Mouse (Mus musculus) hindbrain, embryonic 13.5 days (tissue): ENCODE measurements at regions not wholly inside any gene's neighbourhood (a gene's known extent, or its start where the extent isn't known, plus 50 kb on each side); places are given as distances from the start of the nearest gene placed in this dataset.
"Not testable (repeated sequence)": the region's sequence is repeated elsewhere in the genome, so short reads cannot be mapped to it uniquely, and the experiment has no call there.

Experiments
- ATAC-seq: fragments of 200-750 bp; cut with Nextera tagmentation; 2 replicates; pipeline ENCODE4 v1.8.0; 2017; ENCODE audit warnings: moderate TSS enrichment; ENCODE audit not compliant: low FRiP score
- H3K27ac ChIP-seq: fragments of 300-500 bp; sonication (generic); 2 replicates; pipeline ENCODE4 v1.5.1; 2015; ENCODE audit warnings: inconsistent platforms, mild to moderate bottlenecking, moderate library complexity
- H3K27me3 ChIP-seq: fragments of 300-500 bp; sonication (generic); 2 replicates; pipeline ENCODE4 v1.6.1; 2015; ENCODE audit warnings: mild to moderate bottlenecking, inconsistent platforms
- H3K36me3 ChIP-seq: fragments of 300-500 bp; sonication (generic); 2 replicates; pipeline ENCODE4 v1.6.1; 2015; ENCODE audit warnings: mild to moderate bottlenecking, inconsistent platforms
- H3K4me1 ChIP-seq: fragments of 300-500 bp; sonication (generic); replicated peaks from 2 replicates; pipeline ENCODE4 v1.6.1; 2015; ENCODE audit warnings: inconsistent platforms
- H3K4me2 ChIP-seq: fragments of 300-500 bp; sonication (generic); 2 replicates; pipeline ENCODE4 v1.6.1; 2015; ENCODE audit warnings: inconsistent platforms, mild to moderate bottlenecking, moderate library complexity
- H3K4me3 ChIP-seq: fragments of 300-500 bp; sonication (generic); 2 replicates; pipeline ENCODE4 v1.5.1; 2015; ENCODE audit warnings: mild to moderate bottlenecking, inconsistent platforms
- H3K9ac ChIP-seq: fragments of 300-500 bp; sonication (generic); 2 replicates; pipeline ENCODE4 v1.6.1; 2015; ENCODE audit warnings: mild to moderate bottlenecking, inconsistent platforms
- H3K9me3 ChIP-seq: fragments of 300-500 bp; sonication (generic); 2 replicates; pipeline ENCODE4 v1.6.1; 2016; ENCODE audit warnings: inconsistent platforms
- WGBS: fragments of 180-500 bp; shearing (Covaris S2); methylation state at CpG from one replicate; pipeline ENCODE4 v1.1.7; 2015; 5-methylcytosine and 5-hydroxymethylcytosine counted together

DNA sequence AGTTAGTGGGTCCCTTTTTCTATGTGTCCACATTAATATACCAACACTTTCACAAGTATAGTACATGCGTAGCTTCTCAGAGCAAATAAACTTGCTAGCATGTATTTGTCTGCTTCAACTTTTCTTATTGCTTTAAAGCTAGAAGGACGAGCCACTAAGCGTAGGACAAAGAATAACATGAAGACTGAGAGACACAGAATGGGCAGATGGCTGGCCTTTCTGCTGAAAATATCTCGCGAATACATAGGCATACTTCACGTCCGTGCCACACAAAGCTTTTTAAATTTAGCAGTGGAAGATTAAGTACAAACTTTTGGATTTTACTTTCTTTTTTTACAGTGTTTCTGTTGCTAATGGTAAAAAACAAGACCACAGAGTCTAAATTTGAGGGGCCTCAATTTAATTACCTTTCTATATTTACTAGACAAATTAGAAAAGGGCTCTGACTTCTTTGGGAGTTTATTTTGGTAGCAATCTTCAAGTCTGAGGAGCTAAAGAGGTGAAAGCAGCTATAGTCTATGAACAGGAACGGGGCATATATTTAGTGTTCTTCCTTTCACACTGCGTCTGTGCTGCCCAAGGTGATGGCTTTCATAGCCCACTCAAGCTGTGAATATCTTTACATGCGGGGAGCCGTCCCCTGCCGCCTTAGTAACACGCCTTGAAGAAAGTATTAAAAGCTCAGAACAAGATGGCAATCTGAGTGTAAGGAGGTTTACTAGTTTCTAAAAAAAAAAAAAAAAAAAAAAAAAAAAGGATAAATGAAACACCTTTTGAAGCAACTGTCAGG, 145.7 kb upstream of the Nwd2 start:
- H3K36me3 ChIP-seq, result no peaks in the 10 kb centered on the region
- H3K27me3 ChIP-seq, result no peaks in the 10 kb centered on the region
- no peak overlapping the region for H3K4me3 ChIP-seq
- H3K4me1 ChIP-seq, result no peaks in the 10 kb centered on the region
- WGBS, result 92% methylated on average over 13 of the region's 13 CpGs
- H3K4me2 ChIP-seq, result no peak overlapping the region
- no peaks in the 10 kb centered on the region for H3K9me3 ChIP-seq
- no peak overlapping the region for H3K27ac ChIP-seq
- no peak overlapping the region for H3K9ac ChIP-seq
- ATAC-seq, result no peak

- H3K4me1 ChIP-seq, result peaks cover 3% of the 10 kb centered on the region; the same call in 1 of the 2 replicates
- no peaks in the 10 kb centered on the region for H3K27me3 ChIP-seq
- 26% methylated on average over 7 of the region's 7 CpGs for WGBS
- H3K36me3 ChIP-seq, result no peaks in the 10 kb centered on the region
- ATAC-seq, result no peak
- H3K27ac ChIP-seq, result no peak overlapping the region
- H3K9ac ChIP-seq, result no peak overlapping the region
- H3K4me2 ChIP-seq, result no peak overlapping the region
- H3K4me3 ChIP-seq, result no peak overlapping the region
- no peaks in the 10 kb centered on the region for H3K9me3 ChIP-seq
Observed at GRCm38 (mm10) chr5:63534197-63534596, 114.7 kb upstream of the Nwd2 start.

DNA sequence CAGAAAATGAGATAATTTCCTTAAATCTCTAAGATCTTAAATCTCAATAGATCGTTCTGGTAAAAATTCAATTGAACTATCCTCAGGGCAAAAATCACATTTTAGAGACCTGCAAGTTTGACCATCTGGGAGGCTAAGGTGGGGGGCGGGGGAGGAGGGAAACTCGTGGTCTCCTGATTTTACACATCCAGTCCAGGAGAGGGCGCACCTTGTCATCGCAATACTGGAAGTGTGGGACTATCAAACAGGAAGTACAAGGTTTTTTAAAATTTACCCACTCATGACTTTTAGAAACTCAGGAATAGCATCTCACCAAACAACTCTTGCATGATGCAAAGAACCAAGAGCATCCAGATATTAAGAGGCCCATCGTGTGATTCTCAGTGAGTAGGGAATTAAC, 108.4 kb upstream of the Nwd2 start:
- 86% methylated on average over 6 of the region's 6 CpGs for WGBS
- H3K27ac ChIP-seq, result no peak overlapping the region

GRCm38 (mm10) chr5:63545482-63545881, 103.4 kb upstream of the Nwd2 start:
- no peaks in the 10 kb centered on the region for H3K9me3 ChIP-seq
- no peaks in the 10 kb centered on the region for H3K4me1 ChIP-seq
- 94% methylated on average over 2 of the region's 2 CpGs for WGBS
- H3K27me3 ChIP-seq, result no peaks in the 10 kb centered on the region
- ATAC-seq, result no peak
- H3K9ac ChIP-seq, result no peak overlapping the region
- no peak overlapping the region for H3K27ac ChIP-seq
- no peak overlapping the region for H3K4me3 ChIP-seq
- no peaks in the 10 kb centered on the region for H3K36me3 ChIP-seq
- no peak overlapping the region for H3K4me2 ChIP-seq

More for the DNA sequence above, 108.4 kb upstream of the Nwd2 start:
- no peak overlapping the region for H3K9ac ChIP-seq
- no peak for ATAC-seq
- H3K4me2 ChIP-seq, result no peak overlapping the region
- no peaks in the 10 kb centered on the region for H3K36me3 ChIP-seq
- H3K4me3 ChIP-seq, result no peak overlapping the region
- no peaks in the 10 kb centered on the region for H3K27me3 ChIP-seq
- no peaks in the 10 kb centered on the region for H3K9me3 ChIP-seq
- H3K4me1 ChIP-seq, result no peaks in the 10 kb centered on the region

DNA sequence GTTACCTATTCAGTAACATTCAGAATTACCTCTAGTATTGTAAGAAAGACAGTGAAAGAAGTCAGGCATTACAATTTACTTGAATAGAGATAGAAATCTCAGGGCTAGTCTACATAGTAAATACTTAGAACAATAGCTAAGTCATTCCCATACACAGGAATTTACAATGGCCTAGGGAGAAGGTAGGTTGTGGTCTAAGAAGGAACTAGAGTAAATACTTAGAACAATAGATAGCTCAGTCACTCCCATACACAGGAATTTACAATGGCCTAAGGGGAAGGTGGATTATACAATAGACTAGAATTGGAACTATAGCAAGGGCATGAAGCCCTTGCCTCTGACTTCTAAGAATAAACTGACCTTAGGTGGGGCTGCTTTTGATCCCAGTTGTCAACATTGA, 83.0 kb upstream of the Nwd2 start:
- not testable (repeated sequence) for H3K4me1 ChIP-seq, H3K4me3 ChIP-seq, H3K9ac ChIP-seq, ATAC-seq, H3K36me3 ChIP-seq, H3K9me3 ChIP-seq, H3K27me3 ChIP-seq, H3K27ac ChIP-seq, H3K4me2 ChIP-seq

GRCm38 (mm10) chr5:63575401-63575800, 73.5 kb upstream of the Nwd2 start:
- ATAC-seq, result no peak
- WGBS, result 89% methylated on average over 1 of the region's 1 CpGs
- Histone ChIP-seq H3K27ac (no peak overlapping the region), H3K27me3 (no peaks in the 10 kb centered on the region), H3K4me3 (no peak overlapping the region), H3K9ac (no peak overlapping the region), H3K4me1 (no peaks in the 10 kb centered on the region), H3K9me3 (no peaks in the 10 kb centered on the region), H3K36me3 (no peaks in the 10 kb centered on the region), H3K4me2 (no peak overlapping the region)

DNA sequence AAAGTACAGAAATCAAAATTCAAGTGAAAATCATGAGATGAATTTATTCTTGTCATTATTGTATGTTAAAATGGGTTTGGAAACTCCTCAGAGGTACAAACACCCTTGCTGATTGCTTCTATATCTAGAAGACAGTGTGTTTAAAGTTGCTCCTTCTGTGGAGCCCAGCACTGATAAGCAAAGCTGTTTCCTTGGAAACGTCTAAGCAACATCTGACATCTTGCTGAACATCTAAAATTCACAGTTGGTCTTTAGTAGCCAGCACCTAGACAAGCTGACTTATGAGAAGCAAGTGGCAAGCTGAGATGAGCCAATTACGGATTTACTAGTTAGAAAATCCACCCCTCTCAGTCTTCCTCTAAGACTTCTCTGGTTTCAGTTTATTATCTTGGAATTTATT, 69.5 kb upstream of the Nwd2 start:
- 74% methylated on average over 2 of the region's 2 CpGs for WGBS
- no peaks in the 10 kb centered on the region for H3K9me3 ChIP-seq
- H3K4me1 ChIP-seq, result no peaks in the 10 kb centered on the region
- no peak overlapping the region for H3K27ac ChIP-seq
- H3K4me3 ChIP-seq, result no peak overlapping the region
- no peak for ATAC-seq
- H3K36me3 ChIP-seq, result no peaks in the 10 kb centered on the region
- no peak overlapping the region for H3K9ac ChIP-seq
- H3K4me2 ChIP-seq, result no peak overlapping the region
- no peaks in the 10 kb centered on the region for H3K27me3 ChIP-seq

- Histone ChIP-seq H3K27ac (no peak overlapping the region), H3K9me3 (no peaks in the 10 kb centered on the region), H3K36me3 (no peaks in the 10 kb centered on the region), H3K4me1 (no peaks in the 10 kb centered on the region), H3K4me3 (no peak overlapping the region), H3K27me3 (no peaks in the 10 kb centered on the region), H3K9ac (no peak overlapping the region), H3K4me2 (no peak overlapping the region)
- ATAC-seq, result no peak
- 90% methylated on average over 4 of the region's 4 CpGs for WGBS
Observed at GRCm38 (mm10) chr5:63587051-63587450, 61.9 kb upstream of the Nwd2 start.

DNA sequence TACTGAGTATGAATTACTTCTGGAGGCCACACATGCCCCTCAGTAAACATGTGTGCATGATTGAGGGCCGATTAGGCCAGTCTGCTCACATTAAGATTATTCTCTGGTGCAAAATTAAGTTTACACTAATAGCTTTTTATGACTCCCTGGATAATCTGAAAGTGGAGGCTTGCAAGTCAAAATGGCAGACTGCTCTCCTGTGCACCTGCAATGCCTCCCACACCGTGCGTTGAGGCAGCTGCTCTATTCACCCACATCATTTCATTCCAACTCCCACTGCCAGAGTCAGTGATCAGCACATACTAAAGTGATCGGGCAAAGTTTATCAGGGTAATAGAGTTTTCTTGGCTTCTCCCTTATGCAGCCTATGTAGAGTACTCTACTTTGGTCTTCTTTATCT, 61.0 kb upstream of the Nwd2 start:
- H3K9me3 ChIP-seq, result no peaks in the 10 kb centered on the region
- no peak for ATAC-seq

More for the DNA sequence above, 61.0 kb upstream of the Nwd2 start:
- Histone ChIP-seq H3K36me3 (no peaks in the 10 kb centered on the region), H3K4me3 (no peak overlapping the region), H3K27ac (no peak overlapping the region), H3K4me1 (no peaks in the 10 kb centered on the region), H3K4me2 (no peak overlapping the region), H3K27me3 (no peaks in the 10 kb centered on the region), H3K9ac (no peak overlapping the region)
- 77% methylated on average over 4 of the region's 4 CpGs for WGBS
